Mouse (Mus musculus) heart, postnatal 0 days (tissue): Measurements from ENCODE around the gene Rwdd3. TPM values are rescaled to one million over a fixed set of nuclear protein-coding genes. Genes with fewer than 3 reads are reported as not detected.

Experiments
- ATAC-seq: fragments of 200-750 bp; cut with Nextera tagmentation; 2 replicates; pipeline ENCODE4 v1.8.0; 2017; ENCODE audit warnings: low read depth, moderate number of reproducible peaks, moderate library complexity; ENCODE audit not compliant: insufficient read depth
- DNase-seq: peaks from one replicate; pipeline ENCODE4 v3.0.0-alpha.2; 2016; ENCODE audit warnings: low spot score
- H3K27ac ChIP-seq: fragments of 300-500 bp; sonication (generic); 2 replicates; pipeline ENCODE4 v1.5.1; 2014; ENCODE audit warnings: low read depth, mild to moderate bottlenecking
- H3K27me3 ChIP-seq: fragments of 300-500 bp; sonication (generic); 2 replicates; pipeline ENCODE4 v1.6.1; 2014; ENCODE audit warnings: low read length, mixed read lengths; ENCODE audit not compliant: control insufficient read depth, insufficient read depth
- H3K36me3 ChIP-seq: fragments of 300-500 bp; sonication (generic); replicated peaks from 2 replicates; pipeline ENCODE4 v1.6.1; 2014; ENCODE audit warnings: low read length, mixed read lengths; ENCODE audit not compliant: control insufficient read depth, insufficient read depth
- H3K4me1 ChIP-seq: fragments of 300-500 bp; sonication (generic); 2 replicates; pipeline ENCODE4 v1.6.1; 2014; ENCODE audit warnings: antibody characterized with exemption; ENCODE audit not compliant: control insufficient read depth, insufficient read depth
- H3K4me2 ChIP-seq: fragments of 300-500 bp; sonication (generic); 2 replicates; pipeline ENCODE4 v1.6.1; 2014; ENCODE audit warnings: low read depth, mild to moderate bottlenecking, low read length, moderate library complexity
- H3K4me3 ChIP-seq: fragments of 300-500 bp; sonication (generic); 2 replicates; pipeline ENCODE4 v1.5.1; 2014; ENCODE audit warnings: low read depth, low read length
- H3K9ac ChIP-seq: fragments of 300-500 bp; sonication (generic); replicated peaks from 2 replicates; pipeline ENCODE4 v1.6.1; 2014; ENCODE audit warnings: low read depth, low read length, mixed read lengths
- H3K9me3 ChIP-seq: fragments of 300-500 bp; sonication (generic); replicated peaks from 2 replicates; pipeline ENCODE4 v1.6.1; 2016; ENCODE audit warnings: low read length; ENCODE audit not compliant: control insufficient read depth
- CTCF ChIP-seq: IDR thresholded peaks from 2 replicates; pipeline ENCODE4 v1.5.1; 2016; ENCODE audit warnings: antibody characterized with exemption, control low read depth, low read depth
- EP300 ChIP-seq: IDR thresholded peaks from 2 replicates; pipeline ENCODE4 v1.6.1; 2016; ENCODE audit warnings: antibody characterized with exemption, low read depth
- WGBS: fragments of 180-500 bp; shearing (Covaris S2); extraction: QIAGEN DNeasy Blood & Tissue Kit; methylation state at CpG from one replicate; pipeline ENCODE4 v1.1.7; 2014; 5-methylcytosine and 5-hydroxymethylcytosine counted together
- polyA plus RNA-seq: library from polyadenylated mRNA; unstranded; fragments of >200 nt; fragmentation: Nextera tagmentation; extraction: Ambion mirVana; gene quantifications from 2 replicates; pipeline ENCODE4 v1.2.1, GENCODE M21; 2015
- total RNA-seq: library from RNA; depleted of rRNA; stranded (reverse); fragments of >200 nt; gene quantifications from 2 replicates; pipeline ENCODE4 v1.2.3, GENCODE M21; 2014; ENCODE audit warnings: low replicate concordance

Gene Rwdd3
- total and polyA plus RNA-seq, 2 experiments from 2014 or later = 4.8 TPM; not detected in 1

- Histone ChIP-seq H3K4me3 (no peak overlapping the region), H3K9ac (no peak overlapping the region), H3K4me1 (no peaks in the 10 kb centered on the region), H3K36me3 (no peaks in the 10 kb centered on the region), H3K27ac (no peak overlapping the region), H3K4me2 (no peak overlapping the region), H3K9me3 (no peaks in the 10 kb centered on the region), H3K27me3 (no peaks in the 10 kb centered on the region)
- no peak for TF ChIP-seq EP300
- no peak for TF ChIP-seq CTCF
- 56% methylated on average over 7 of the region's 7 CpGs for WGBS
- no peak for ATAC-seq
- no peak for DNase-seq
These were observed 15.5 kb downstream of the Rwdd3 start for GRCm38 (mm10) chr3:121156043-121156442.

GRCm38 (mm10) chr3:121133937-121134336 lies 37.6 kb downstream of the Rwdd3 start:
- TF ChIP-seq CTCF (no peak), EP300 (no peak)
- Histone ChIP-seq H3K4me1 (no peaks in the 10 kb centered on the region), H3K9me3 (no peaks in the 10 kb centered on the region), H3K4me2 (no peak overlapping the region), H3K27me3 (no peaks in the 10 kb centered on the region), H3K27ac (no peak overlapping the region), H3K36me3 (no peaks in the 10 kb centered on the region), H3K4me3 (no peak overlapping the region), H3K9ac (no peak overlapping the region)
- WGBS = 68% methylated on average over 11 of the region's 11 CpGs
- ATAC-seq = no peak
- DNase-seq = no peak

DNA sequence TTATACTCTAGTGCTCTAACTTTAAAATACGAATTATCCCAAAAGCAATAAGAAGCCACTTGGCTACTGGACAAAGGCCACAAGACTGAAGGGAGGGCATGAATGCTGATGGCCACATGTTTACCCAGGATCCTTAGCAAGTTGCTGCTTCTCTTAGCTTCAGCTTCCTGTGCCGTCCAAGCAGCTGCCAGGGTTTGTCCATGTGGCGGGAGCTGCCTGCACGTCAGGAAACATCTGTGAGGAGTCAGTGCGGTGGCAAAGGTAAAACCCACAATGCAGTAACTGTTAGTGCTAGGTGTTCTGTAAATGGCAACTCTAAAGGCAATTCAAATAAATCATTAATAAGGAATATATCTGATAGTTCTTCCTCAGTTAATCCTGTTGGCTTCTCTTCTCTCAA lies 38.5 kb downstream of the Rwdd3 start:
- no peak for ATAC-seq
- Histone ChIP-seq H3K9me3 (no peaks in the 10 kb centered on the region), H3K4me1 (no peaks in the 10 kb centered on the region), H3K4me3 (no peak overlapping the region), H3K27me3 (no peaks in the 10 kb centered on the region), H3K27ac (no peak overlapping the region), H3K4me2 (no peak overlapping the region), H3K9ac (no peak overlapping the region), H3K36me3 (no peaks in the 10 kb centered on the region)
- 73% methylated on average over 5 of the region's 5 CpGs for WGBS
- TF ChIP-seq EP300 = no peak
- no peak for TF ChIP-seq CTCF
- DNase-seq = no peak

DNA sequence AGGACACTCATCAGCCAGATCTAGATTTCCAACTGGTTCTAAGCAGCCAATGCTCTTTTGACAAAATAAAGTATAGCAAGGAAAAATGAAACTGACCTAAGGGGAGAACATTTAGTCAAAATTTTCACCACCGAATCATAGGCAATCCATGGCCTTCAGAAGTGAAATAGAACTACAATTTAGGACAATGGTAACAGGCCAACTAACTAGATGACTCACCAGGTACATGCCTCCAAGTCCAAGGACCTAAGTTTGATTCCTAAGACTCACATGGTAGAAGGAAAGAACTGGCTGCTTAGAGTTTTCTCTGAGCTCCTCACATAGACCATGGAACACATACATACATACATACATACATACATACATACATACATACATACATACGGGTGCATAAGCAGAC lies 44.3 kb downstream of the Rwdd3 start:
- H3K4me1 ChIP-seq = no peaks in the 10 kb centered on the region
- no peaks in the 10 kb centered on the region for H3K36me3 ChIP-seq
- TF ChIP-seq CTCF (no peak), EP300 (no peak)
- H3K4me3 ChIP-seq = no peak overlapping the region
- ATAC-seq (no peak), DNase-seq (no peak)
- no peak overlapping the region for H3K27ac ChIP-seq
- no peaks in the 10 kb centered on the region for H3K27me3 ChIP-seq
- H3K9me3 ChIP-seq = no peaks in the 10 kb centered on the region
- 77% methylated on average over 2 of the region's 2 CpGs for WGBS
- H3K9ac ChIP-seq = no peak overlapping the region
- H3K4me2 ChIP-seq = no peak overlapping the region

- no peak overlapping the region for H3K4me2 ChIP-seq
- no peaks in the 10 kb centered on the region for H3K36me3 ChIP-seq
- H3K4me1 ChIP-seq = no peaks in the 10 kb centered on the region
- no peaks in the 10 kb centered on the region for H3K27me3 ChIP-seq
- ATAC-seq = no peak
- H3K9me3 ChIP-seq = no peaks in the 10 kb centered on the region
- no peak overlapping the region for H3K9ac ChIP-seq
- 72% methylated on average over 5 of the region's 5 CpGs for WGBS
- no peak overlapping the region for H3K4me3 ChIP-seq
- TF ChIP-seq EP300 = no peak
- TF ChIP-seq CTCF = no peak
- no peak for DNase-seq
- H3K27ac ChIP-seq = no peak overlapping the region
These were observed 45.0 kb downstream of the Rwdd3 start for GRCm38 (mm10) chr3:121126476-121126875.

- H3K27ac ChIP-seq = no peak overlapping the region
- H3K9me3 ChIP-seq = no peaks in the 10 kb centered on the region
- no peak overlapping the region for H3K9ac ChIP-seq
- ATAC-seq = no peak
- no peak for DNase-seq
- no peak overlapping the region for H3K4me2 ChIP-seq
- H3K4me1 ChIP-seq = no peaks in the 10 kb centered on the region
- no peak overlapping the region for H3K4me3 ChIP-seq
- H3K27me3 ChIP-seq = no peaks in the 10 kb centered on the region
- H3K36me3 ChIP-seq = no peaks in the 10 kb centered on the region
- WGBS = 83% methylated on average over 5 of the region's 5 CpGs
- TF ChIP-seq CTCF (no peak), EP300 (no peak)
These were observed 50.4 kb downstream of the Rwdd3 start for GRCm38 (mm10) chr3:121121072-121121471.
